Mouse (Mus musculus) cerebellum, adult (tissue): ENCODE results near the gene Phtf1.
A peak's percentile ranks its signal among the peaks of the same experiment; 100 is the strongest.

Source experiments
- ATAC-seq: cut with Nextera tagmentation; 2 replicates; pipeline ENCODE4 v1.9.2; 2017; ENCODE audit warnings: mild to moderate bottlenecking, moderate library complexity, mixed read lengths; ENCODE audit not compliant: insufficient number of reproducible peaks, low FRiP score, low TSS enrichment

Gene Phtf1

GRCm38 (mm10) chr3:104017931-104018330 is 50.0 kb downstream of the Phtf1 start:
- ATAC-seq = no peak

- ATAC-seq = no peak
Observed at GRCm38 (mm10) chr3:104019453-104019852, 51.5 kb downstream of the Phtf1 start.

- ATAC-seq = no peak
Observed at GRCm38 (mm10) chr3:104020101-104020500, 52.2 kb downstream of the Phtf1 start.

- ATAC-seq = no peak
Observed at GRCm38 (mm10) chr3:104026938-104027337, 59.0 kb downstream of the Phtf1 start.

- ATAC-seq = no peak
Observed at GRCm38 (mm10) chr3:104032086-104032485, 64.2 kb downstream of the Phtf1 start.

GRCm38 (mm10) chr3:104032747-104033146 is 64.8 kb downstream of the Phtf1 start:
- ATAC-seq = no peak

GRCm38 (mm10) chr3:104059001-104059622 is 91.2 kb downstream of the Phtf1 start:
- peak; percentile 58 for ATAC-seq

GRCm38 (mm10) chr3:104069395-104069794 is 101.5 kb downstream of the Phtf1 start:
- ATAC-seq = no peak
